Mouse (Mus musculus): ENCODE measurements around the gene Asb2. TPM values are rescaled to one million over a fixed set of nuclear protein-coding genes. Genes with fewer than 3 reads are reported as not detected.

The Asb2 gene
- 6.0 and 6.7 TPM in 2 replicates for polyA plus RNA-seq (2015; fragmentation: Nextera tagmentation; extraction: Ambion mirVana)

GRCm38 (mm10) chr12:103355746-103356414, at the start of gene Asb2:
Asb2 (minus strand) TSS chr12:103356001.
- no peak for ATAC-seq (ENCODE audit: low FRiP score, low read depth)
- WGBS: 71% methylated on average over 14 of the region's 14 CpGs
- Histone ChIP-seq H3K27me3 (no peaks in the 10 kb centered on the region), H3K9ac (no peak within 1 kb of the TSS), H3K4me3 (no peak within 1 kb of the TSS), H3K36me3 (no peaks in the 10 kb centered on the region), H3K9me3 (no peaks in the 10 kb centered on the region), H3K27ac (no peak within 1 kb of the TSS), H3K4me1 (no peaks in the 10 kb centered on the region), H3K4me2 (replicated peaks) (no peak within 1 kb of the TSS)

- Histone ChIP-seq H3K36me3 (peaks cover 86% of the 10 kb centered on the region), H3K4me3 (no peak overlapping the region), H3K27ac (no peak overlapping the region), H3K27me3 (no peaks in the 10 kb centered on the region), H3K9ac (no peak overlapping the region), H3K4me1 (no peaks in the 10 kb centered on the region), H3K9me3 (no peaks in the 10 kb centered on the region), H3K4me2 (replicated peaks) (no peak overlapping the region)
- ATAC-seq (ENCODE audit: low FRiP score, low read depth): no peak
- 86% methylated on average over 18 of the region's 18 CpGs for whole genome bisulfite sequencing
These were observed 48.3 kb upstream of the Asb2 start for GRCm38 (mm10) chr12:103404131-103404530.

GRCm38 (mm10) chr12:103396751-103397150, 41.0 kb upstream of the Asb2 start:
- no peaks in the 10 kb centered on the region for H3K27me3 ChIP-seq
- no peak overlapping the region for H3K27ac ChIP-seq
- 63% methylated on average over 7 of the region's 7 CpGs for WGBS
- no peak for ATAC-seq (ENCODE audit: low FRiP score, low read depth)
- H3K36me3 ChIP-seq: peaks cover 15% of the 10 kb centered on the region; the same call in 1 of the 2 replicates
- no peaks in the 10 kb centered on the region for H3K9me3 ChIP-seq
- no peaks in the 10 kb centered on the region for H3K4me1 ChIP-seq
- H3K4me3 ChIP-seq: no peak overlapping the region
- no peak overlapping the region for H3K9ac ChIP-seq
- no peak overlapping the region for H3K4me2 ChIP-seq (replicated peaks)

- ATAC-seq (ENCODE audit: low FRiP score, low read depth): no peak
- no peak overlapping the region for H3K27ac ChIP-seq
- WGBS: 62% methylated on average over 12 of the region's 12 CpGs
These were observed 39.9 kb upstream of the Asb2 start for GRCm38 (mm10) chr12:103395486-103396275.

GRCm38 (mm10) chr12:103393528-103393927, 37.7 kb upstream of the Asb2 start:
- H3K36me3 ChIP-seq: no peaks in the 10 kb centered on the region
- H3K4me3 ChIP-seq: no peak overlapping the region
- H3K9me3 ChIP-seq: no peaks in the 10 kb centered on the region
- WGBS: 52% methylated on average over 6 of the region's 6 CpGs
- no peaks in the 10 kb centered on the region for H3K27me3 ChIP-seq
- ATAC-seq (ENCODE audit: low FRiP score, low read depth): no peak
- no peak overlapping the region for H3K27ac ChIP-seq
- no peak overlapping the region for H3K9ac ChIP-seq
- peaks cover 13% of the 10 kb centered on the region for H3K4me1 ChIP-seq
- H3K4me2 ChIP-seq (replicated peaks): no peak overlapping the region

More at GRCm38 (mm10) chr12:103395486-103396275, 39.9 kb upstream of the Asb2 start:
- Histone ChIP-seq H3K9me3 (no peaks in the 10 kb centered on the region), H3K36me3 (peaks cover 5% of the 10 kb centered on the region; the same call in 1 of the 2 replicates), H3K9ac (no peak overlapping the region), H3K27me3 (no peaks in the 10 kb centered on the region), H3K4me2 (replicated peaks) (no peak overlapping the region), H3K4me3 (no peak overlapping the region), H3K4me1 (no peaks in the 10 kb centered on the region)

- H3K4me2 ChIP-seq (replicated peaks): 0 out of 2 replicates have a peak overlapping the region, but pooled peaks have one; percentile 14
- H3K27ac ChIP-seq: no peak overlapping the region; the same call in 1 of the 2 replicates
- H3K9ac ChIP-seq: no peak overlapping the region
- H3K27me3 ChIP-seq: no peaks in the 10 kb centered on the region
- ATAC-seq (ENCODE audit: low FRiP score, low read depth): no peak
- H3K4me3 ChIP-seq: no peak overlapping the region
- H3K36me3 ChIP-seq: no peaks in the 10 kb centered on the region
- WGBS: 81% methylated on average over 7 of the region's 7 CpGs
- H3K9me3 ChIP-seq: no peaks in the 10 kb centered on the region
- H3K4me1 ChIP-seq: peaks cover 13% of the 10 kb centered on the region
These were observed 35.3 kb upstream of the Asb2 start for GRCm38 (mm10) chr12:103391098-103391497.

GRCm38 (mm10) chr12:103389982-103390381, 34.2 kb upstream of the Asb2 start:
- Histone ChIP-seq H3K4me2 (replicated peaks) (peak overlapping the region; percentile 86), H3K27ac (no peak overlapping the region), H3K4me1 (peaks cover 13% of the 10 kb centered on the region), H3K9ac (peak overlapping the region; percentile 51; the same call in 1 of the 2 replicates), H3K36me3 (no peaks in the 10 kb centered on the region), H3K4me3 (no peak overlapping the region), H3K9me3 (no peaks in the 10 kb centered on the region), H3K27me3 (no peaks in the 10 kb centered on the region)
- 83% methylated on average over 4 of the region's 4 CpGs for WGBS
- ATAC-seq (ENCODE audit: low FRiP score, low read depth): no peak

- no peaks in the 10 kb centered on the region for H3K36me3 ChIP-seq
- ATAC-seq (ENCODE audit: low FRiP score, low read depth): no peak
- H3K4me3 ChIP-seq: peak overlapping the region; percentile 79
- H3K9me3 ChIP-seq: no peaks in the 10 kb centered on the region
- no peaks in the 10 kb centered on the region for H3K27me3 ChIP-seq
- peak overlapping the region; percentile 84 for H3K9ac ChIP-seq
- H3K4me2 ChIP-seq (replicated peaks): peak overlapping the region; percentile 86
- no peak overlapping the region for H3K27ac ChIP-seq
- WGBS: 68% methylated on average over 2 of the region's 2 CpGs
- H3K4me1 ChIP-seq: peaks cover 13% of the 10 kb centered on the region
These were observed 33.5 kb upstream of the Asb2 start for GRCm38 (mm10) chr12:103389348-103389727.

- Histone ChIP-seq H3K9ac (peak within 1 kb of the TSS; percentile 84), H3K4me3 (peak within 1 kb of the TSS; percentile 79), H3K9me3 (no peaks in the 10 kb centered on the region), H3K4me1 (peaks cover 13% of the 10 kb centered on the region), H3K4me2 (replicated peaks) (peak within 1 kb of the TSS; percentile 86), H3K27me3 (no peaks in the 10 kb centered on the region), H3K36me3 (no peaks in the 10 kb centered on the region), H3K27ac (peak within 1 kb of the TSS; percentile 65; the same call in 1 of the 2 replicates)
- peak; percentile 99 for ATAC-seq (ENCODE audit: low FRiP score, low read depth)
- WGBS: 1% methylated on average over 57 of the region's 58 CpGs
These were observed 32.9 kb upstream of the Asb2 start, which contains the start of gene Otub2 for GRCm38 (mm10) chr12:103388505-103389347. Otub2 (plus strand) TSS chr12:103388682.

- ATAC-seq (ENCODE audit: low FRiP score, low read depth): no peak
- Histone ChIP-seq H3K4me1 (no peaks in the 10 kb centered on the region), H3K27ac (no peak overlapping the region), H3K4me3 (no peak overlapping the region), H3K36me3 (no peaks in the 10 kb centered on the region), H3K9me3 (no peaks in the 10 kb centered on the region), H3K4me2 (replicated peaks) (no peak overlapping the region), H3K27me3 (no peaks in the 10 kb centered on the region), H3K9ac (no peak overlapping the region)
- WGBS: 77% methylated on average over 4 of the region's 4 CpGs
These were observed 24.4 kb upstream of the Asb2 start for GRCm38 (mm10) chr12:103380226-103380625.

GRCm38 (mm10) chr12:103376774-103377173, 21.0 kb upstream of the Asb2 start:
- H3K9me3 ChIP-seq: no peaks in the 10 kb centered on the region
- no peaks in the 10 kb centered on the region for H3K4me1 ChIP-seq
- H3K9ac ChIP-seq: no peak overlapping the region
- 75% methylated on average over 2 of the region's 4 CpGs for WGBS
- no peaks in the 10 kb centered on the region for H3K36me3 ChIP-seq
- no peak overlapping the region for H3K4me2 ChIP-seq (replicated peaks)
- H3K27ac ChIP-seq: no peak overlapping the region
- H3K4me3 ChIP-seq: no peak overlapping the region
- H3K27me3 ChIP-seq: no peaks in the 10 kb centered on the region
- 0 out of 2 replicates have a peak, but pooled peaks have one; percentile 40 for ATAC-seq (ENCODE audit: low FRiP score, low read depth)

Data from limb, embryonic 13.5 days (tissue).